Mouse (Mus musculus) erythroblast, embryonic 14.5 days (primary cell): ENCODE results near the gene Olfr427.

Source experiments
- GATA1 ChIP-seq: IDR thresholded peaks from 2 replicates; pipeline ENCODE4 v1.6.1; 2012; ENCODE audit warnings: low read length, inconsistent platforms, mixed read lengths
- TAL1 ChIP-seq: IDR thresholded peaks from 3 replicates; pipeline ENCODE4 v1.6.1; 2012; ENCODE audit warnings: low read length, inconsistent platforms, mixed read lengths

- TF ChIP-seq GATA1 = no peak
- no peak for TF ChIP-seq TAL1
Observed at GRCm38 (mm10) chr1:174131217-174131616, 34.5 kb downstream of the Olfr427 start, which contains the start of gene Olfr424.
